Mouse (Mus musculus) G1E (cell line): Measurements from ENCODE around the gene Map4k2.

Experiments used
- CTCF ChIP-seq: IDR thresholded peaks from 2 replicates; pipeline ENCODE4 v1.5.1; 2012; ENCODE audit warnings: low read depth, low read length, inconsistent platforms, mixed read lengths
- GATA1 ChIP-seq: IDR thresholded peaks from 2 replicates; pipeline ENCODE4 v1.6.1; 2012; ENCODE audit warnings: borderline replicate concordance, low read length, inconsistent platforms, mixed read lengths
- GATA2 ChIP-seq: IDR thresholded peaks from 2 replicates; pipeline ENCODE4 v1.6.1; 2012; ENCODE audit warnings: low read depth, low read length, inconsistent platforms, borderline replicate concordance
- POLR2AphosphoS5 ChIP-seq: IDR thresholded peaks from 2 replicates; pipeline ENCODE4 v1.6.1; 2012; ENCODE audit warnings: low read depth, low read length, inconsistent platforms; ENCODE audit not compliant: insufficient replicate concordance
- TAL1 ChIP-seq: conservative IDR thresholded peaks from 2 replicates; pipeline ENCODE4 v1.6.1; 2012; ENCODE audit warnings: low read depth, low read length, inconsistent platforms, mixed read lengths

GRCm38 (mm10) chr19:6334673-6335457 lies 6.1 kb upstream of the Map4k2 start, which contains the start of gene Men1:
- TF ChIP-seq GATA2 (no peak), CTCF (no peak), TAL1 (no peak), POLR2AphosphoS5 (no peak), GATA1 (no peak)
